Mouse (Mus musculus): Measurements from ENCODE around the gene Mtif3. TPM values are rescaled to one million over a fixed set of nuclear protein-coding genes. Genes with fewer than 3 reads are reported as not detected.
"Not testable (repeated sequence)": the region's sequence is repeated elsewhere in the genome, so short reads cannot be mapped to it uniquely, and the experiment has no call there.

The Mtif3 gene
- total RNA-seq, 2 experiments from 2014 or later, result 18.6 to 19.6 TPM

GRCm38 (mm10) chr5:146968695-146969393, 5.2 kb upstream of the Mtif3 start:
- intact Hi-C loops (cut with DNase I), result no loop called here
- DNase-seq (ENCODE audit: extremely low spot score in 1 of 2, low spot score in 2 of 2), result no peak

GRCm38 (mm10) chr5:146963937-146964278, 308 bp upstream of the Mtif3 start:
- intact Hi-C loops (cut with DNase I), result no loop called here
- DNase-seq (ENCODE audit: extremely low spot score in 1 of 2, low spot score in 2 of 2), result no peak

- intact Hi-C loops (cut with DNase I), result no loop called here
Measured at GRCm38 (mm10) chr5:146956678-146957077, 6.9 kb downstream of the Mtif3 start.

DNA sequence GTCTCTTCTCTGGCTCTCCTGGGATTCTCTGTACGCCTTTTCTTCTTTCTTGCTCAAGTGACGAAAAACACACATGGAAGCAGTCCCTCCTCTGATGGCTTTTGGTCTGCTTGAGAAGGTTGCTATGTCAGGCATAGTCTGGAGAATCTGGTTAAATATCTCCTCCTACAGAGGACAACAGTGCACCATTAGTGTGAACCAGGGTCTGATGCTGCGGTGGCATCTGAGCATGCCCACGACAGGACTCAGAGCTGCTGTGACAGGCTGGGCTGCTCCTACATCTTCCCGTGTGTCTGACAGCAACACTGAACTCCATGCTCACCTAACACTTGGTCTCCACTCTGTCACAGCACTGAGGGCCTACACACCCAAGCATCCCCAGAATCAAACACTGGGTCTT, 7.9 kb downstream of the Mtif3 start:
- intact Hi-C loops (cut with DNase I), result no loop called here
- DNase-seq (ENCODE audit: extremely low spot score in 1 of 2, low spot score in 2 of 2), result no peak

More at GRCm38 (mm10) chr5:146956678-146957077, 6.9 kb downstream of the Mtif3 start:
- peak in 1 of 2 experiments; percentile 10 for DNase-seq (ENCODE audit: extremely low spot score in 1 of 2, low spot score in 2 of 2)

DNA sequence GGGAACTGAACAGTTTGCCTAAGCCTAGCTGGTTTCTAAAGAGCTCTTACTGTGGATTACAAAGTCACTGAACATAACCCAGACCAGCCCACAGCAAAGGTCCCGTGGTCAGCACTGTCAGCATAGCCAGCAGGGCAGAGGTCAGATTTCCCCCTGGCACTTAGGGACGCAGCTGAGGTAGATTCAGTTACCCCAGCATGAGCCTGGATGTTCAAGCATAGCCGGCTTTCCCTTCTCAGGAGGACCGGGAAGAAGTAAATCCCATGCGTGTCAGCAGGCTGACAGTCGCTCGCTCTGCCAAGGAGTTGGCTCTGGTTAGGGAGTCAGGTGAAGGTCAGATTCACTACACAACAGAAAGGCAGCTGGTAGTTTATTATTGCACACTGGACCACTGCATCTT, 9.0 kb downstream of the Mtif3 start:
- intact Hi-C loops (cut with DNase I), result no loop called here

GRCm38 (mm10) chr5:146948508-146949088, 15.0 kb downstream of the Mtif3 start, which contains the start of gene Gtf3a:
Gene Gtf3a, plus strand, starts transcription at chr5:146948657.
- intact Hi-C loops (cut with DNase I), result no loop called here
- DNase-seq (ENCODE audit: extremely low spot score in 1 of 2, low spot score in 2 of 2), result peak; percentile 69 to 86

More for the DNA sequence above, 9.0 kb downstream of the Mtif3 start:
- peak in 1 of 2 experiments; percentile 9 for DNase-seq (ENCODE audit: extremely low spot score in 1 of 2, low spot score in 2 of 2)

DNA sequence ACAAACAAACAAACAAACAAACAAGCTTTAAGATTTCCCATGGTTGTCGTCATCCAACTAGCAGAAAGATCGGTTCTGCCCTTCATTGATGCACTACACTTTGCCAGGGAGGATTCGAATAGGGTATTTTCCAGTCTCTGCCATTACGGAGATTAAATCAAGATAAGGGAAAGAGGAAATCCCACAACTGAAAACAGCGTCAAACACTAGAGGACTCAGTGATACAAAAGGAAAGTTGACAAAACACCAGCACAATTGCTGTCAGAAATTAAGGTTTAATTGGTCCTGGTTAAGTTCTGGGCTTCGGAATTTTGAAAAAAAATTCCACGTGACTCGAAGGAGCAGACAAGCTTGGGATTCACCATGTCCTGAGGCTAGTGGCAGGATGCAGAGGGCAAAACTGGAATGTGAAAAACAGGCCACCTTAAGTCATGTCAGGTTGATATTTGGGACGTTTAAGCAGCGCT, 15.5 kb downstream of the Mtif3 start:
- intact Hi-C loops (cut with DNase I), result no loop called here
- no peak for DNase-seq (ENCODE audit: extremely low spot score in 1 of 2, low spot score in 2 of 2)

DNA sequence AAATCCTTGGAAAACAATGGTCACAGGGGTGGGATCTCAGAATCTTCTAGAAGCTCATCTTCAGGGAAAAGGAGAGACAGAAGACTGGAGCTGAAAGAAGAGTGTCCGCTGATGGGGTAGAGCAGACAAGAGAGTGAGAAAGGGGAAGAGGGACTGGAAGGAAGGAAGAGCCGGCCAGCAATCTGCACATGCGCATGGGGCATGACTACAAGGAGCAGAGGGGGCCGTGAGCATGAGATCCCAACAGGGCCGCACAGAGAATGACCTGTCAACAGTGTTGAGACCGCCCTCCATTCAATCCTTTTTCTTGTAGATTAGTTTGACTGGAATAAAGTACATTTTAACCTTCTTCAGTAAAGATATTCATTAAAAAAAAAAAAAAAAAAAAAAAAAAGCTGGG, 16.1 kb downstream of the Mtif3 start:
- no peak for DNase-seq (ENCODE audit: extremely low spot score in 1 of 2, low spot score in 2 of 2)
- intact Hi-C loops (cut with DNase I), result no loop called here

GRCm38 (mm10) chr5:146946682-146947081, 16.9 kb downstream of the Mtif3 start:
- DNase-seq (ENCODE audit: extremely low spot score in 1 of 2, low spot score in 2 of 2), result no peak
- intact Hi-C loops (cut with DNase I), result no loop called here

DNA sequence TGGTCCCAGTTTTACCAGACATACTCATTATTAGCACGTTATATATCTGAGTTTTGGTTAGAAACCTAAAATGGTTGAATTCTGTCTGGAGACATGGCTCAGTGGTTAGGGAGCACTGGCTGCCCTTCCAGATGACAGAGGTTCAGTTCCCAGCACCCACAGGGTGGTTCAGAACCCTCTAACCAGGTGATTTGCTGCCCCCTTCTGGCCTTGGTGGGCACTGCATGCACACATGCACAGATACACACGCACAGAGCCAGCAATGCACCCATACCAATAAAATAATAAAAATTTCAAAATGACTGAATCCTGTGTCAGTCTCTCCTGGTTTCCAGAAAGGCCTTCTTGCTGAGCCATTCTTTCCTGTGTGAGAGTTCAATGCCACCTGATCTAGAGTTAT, 19.0 kb downstream of the Mtif3 start:
- DNase-seq (ENCODE audit: extremely low spot score in 1 of 2, low spot score in 2 of 2), result no peak
- intact Hi-C loops (cut with DNase I), result no loop called here

GRCm38 (mm10) chr5:146942965-146943364, 20.6 kb downstream of the Mtif3 start:
- DNase-seq (ENCODE audit: extremely low spot score in 1 of 2, low spot score in 2 of 2), result no peak
- intact Hi-C loops (cut with DNase I), result no loop called here

GRCm38 (mm10) chr5:146941939-146942338, 21.7 kb downstream of the Mtif3 start:
- not testable (repeated sequence) for DNase-seq (ENCODE audit: extremely low spot score in 1 of 2, low spot score in 2 of 2)
- intact Hi-C loops (cut with DNase I), result loop anchor here (2.0 kb wide), 1 partner anchor 285 kb away; no protein-coding TSS in a partner anchor

DNA sequence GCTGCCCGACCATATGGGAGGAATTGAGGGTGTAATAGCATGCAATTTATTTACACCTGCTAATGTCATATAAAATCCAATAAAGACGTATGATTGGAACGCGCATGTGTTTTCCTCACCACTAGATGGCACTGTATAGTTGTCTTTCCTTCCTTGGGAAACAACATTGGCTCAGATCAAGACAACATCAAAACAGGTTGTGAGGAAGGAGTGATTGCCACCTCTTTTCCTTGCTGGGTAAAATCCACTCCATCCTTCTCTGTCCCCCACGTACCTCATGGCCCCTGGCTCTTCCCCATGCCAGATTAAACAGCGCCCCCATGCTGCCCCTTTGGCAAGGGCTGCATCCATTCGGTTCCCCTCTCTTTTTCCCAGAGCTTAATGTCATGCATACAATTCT, 23.4 kb downstream of the Mtif3 start:
- peak in 1 of 2 experiments; percentile 44 for DNase-seq (ENCODE audit: extremely low spot score in 1 of 2, low spot score in 2 of 2)
- intact Hi-C loops (cut with DNase I), result loop anchor here (2.0 kb wide), 1 partner anchor 287 kb away; no protein-coding TSS in a partner anchor

DNA sequence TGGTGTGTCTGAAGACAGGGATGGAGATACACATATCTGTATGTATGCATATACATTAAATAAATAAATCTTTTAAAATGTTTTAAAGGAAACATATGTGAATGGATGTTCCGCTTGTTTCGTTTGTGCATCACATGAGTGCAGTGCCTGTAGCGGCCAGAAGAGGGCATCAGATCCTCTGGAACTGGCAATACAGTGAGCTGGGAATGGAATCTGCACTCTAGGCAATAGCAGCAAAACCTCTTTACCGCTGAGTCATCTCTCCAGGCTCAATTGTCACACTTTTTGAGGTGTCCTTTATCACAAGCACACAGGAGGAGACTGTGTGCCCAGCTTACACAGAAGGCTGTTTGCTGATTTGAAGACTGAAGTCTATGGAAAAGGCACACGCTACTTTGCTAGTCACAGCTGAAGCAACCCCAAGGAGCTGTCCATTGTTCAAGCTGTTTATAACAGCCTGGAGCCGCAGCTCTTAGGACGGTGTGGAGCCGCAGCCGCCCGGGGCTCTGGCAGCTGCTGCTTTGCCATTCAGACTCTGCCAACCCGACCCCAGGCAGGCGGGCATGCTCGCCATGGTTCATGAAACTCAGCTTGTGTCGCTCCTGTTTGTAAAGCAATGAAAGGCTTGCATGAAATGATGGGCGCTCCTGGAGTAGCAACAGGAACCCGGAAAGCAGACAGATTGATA, 24.3 kb downstream of the Mtif3 start:
- intact Hi-C loops (cut with DNase I), result loop anchor here (5.0 kb wide), 1 partner anchor 363 kb away; no protein-coding TSS in a partner anchor
- no peak for DNase-seq (ENCODE audit: extremely low spot score in 1 of 2, low spot score in 2 of 2)

DNA sequence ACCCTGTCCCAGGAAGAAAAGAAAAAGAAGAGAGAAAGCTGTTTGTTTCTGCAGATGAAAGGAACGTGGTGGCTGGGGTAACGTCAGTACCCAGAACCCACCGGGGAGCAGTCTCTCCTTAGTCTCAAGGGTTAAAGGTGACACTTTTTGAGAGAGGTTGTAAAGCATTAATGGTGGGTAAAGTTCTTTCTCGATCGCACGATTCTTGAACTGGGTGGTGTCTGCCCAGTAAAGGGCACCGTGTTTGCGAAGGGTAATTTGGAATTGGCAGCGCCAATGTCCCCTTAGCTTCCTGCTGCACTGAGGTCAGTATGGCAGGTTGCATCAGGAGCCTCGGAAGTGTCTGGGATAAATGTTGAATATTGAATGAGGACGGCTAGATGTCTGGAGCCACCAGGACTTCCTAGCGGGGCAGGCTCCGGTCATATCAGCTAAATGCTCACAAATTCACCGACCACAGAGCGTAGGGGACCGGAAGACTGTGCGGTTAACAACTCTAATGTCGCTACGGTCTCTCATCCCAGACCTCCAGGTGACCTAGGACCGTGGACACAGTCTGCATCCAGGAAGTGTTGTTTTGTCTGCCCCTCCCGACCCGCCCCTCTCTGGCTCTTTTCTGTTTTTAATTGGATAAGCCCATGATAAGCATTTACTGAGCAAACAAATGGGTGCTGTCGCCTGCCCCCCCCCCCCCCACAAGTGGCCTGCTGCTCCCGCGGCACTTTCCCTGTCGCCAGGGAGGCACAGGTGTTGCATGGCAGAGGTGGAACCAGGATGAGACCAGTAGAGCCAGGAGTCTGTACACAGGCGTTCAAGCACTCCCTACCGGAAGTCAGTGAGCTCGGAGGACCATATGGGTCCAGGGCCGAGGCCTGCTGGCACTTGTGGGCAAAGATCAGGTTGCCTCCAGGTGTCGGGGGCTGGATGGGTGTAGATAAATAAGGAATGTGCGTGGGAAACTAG, 25.8 kb downstream of the Mtif3 start:
- intact Hi-C loops (cut with DNase I), result loop anchor here (5.0 kb wide), 1 partner anchor 364 kb away; no protein-coding TSS in a partner anchor
- peak in 1 of 2 experiments; percentile 5 for DNase-seq (ENCODE audit: extremely low spot score in 1 of 2, low spot score in 2 of 2)

DNA sequence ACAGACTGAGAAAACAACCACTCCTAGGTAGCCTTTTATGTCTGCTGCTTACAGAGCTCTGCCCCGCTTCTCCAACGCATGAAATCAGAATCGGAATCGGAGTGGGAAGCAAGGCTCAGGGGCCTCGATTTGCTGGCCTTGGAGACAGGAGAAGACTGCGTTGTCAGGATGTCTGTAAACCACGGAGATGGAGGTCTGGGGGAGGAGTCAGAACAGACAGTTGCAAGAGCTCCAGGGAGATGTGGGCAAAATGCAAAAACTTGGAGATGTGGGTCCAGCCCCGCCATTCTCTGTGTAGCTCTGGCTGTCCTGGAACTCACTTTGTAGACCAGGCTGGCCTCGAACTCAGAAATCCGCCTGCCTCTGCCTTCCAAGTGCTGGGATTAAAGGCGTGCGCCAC, 30.1 kb downstream of the Mtif3 start:
- no peak for DNase-seq (ENCODE audit: extremely low spot score in 1 of 2, low spot score in 2 of 2)
- intact Hi-C loops (cut with DNase I), result no loop called here

DNA sequence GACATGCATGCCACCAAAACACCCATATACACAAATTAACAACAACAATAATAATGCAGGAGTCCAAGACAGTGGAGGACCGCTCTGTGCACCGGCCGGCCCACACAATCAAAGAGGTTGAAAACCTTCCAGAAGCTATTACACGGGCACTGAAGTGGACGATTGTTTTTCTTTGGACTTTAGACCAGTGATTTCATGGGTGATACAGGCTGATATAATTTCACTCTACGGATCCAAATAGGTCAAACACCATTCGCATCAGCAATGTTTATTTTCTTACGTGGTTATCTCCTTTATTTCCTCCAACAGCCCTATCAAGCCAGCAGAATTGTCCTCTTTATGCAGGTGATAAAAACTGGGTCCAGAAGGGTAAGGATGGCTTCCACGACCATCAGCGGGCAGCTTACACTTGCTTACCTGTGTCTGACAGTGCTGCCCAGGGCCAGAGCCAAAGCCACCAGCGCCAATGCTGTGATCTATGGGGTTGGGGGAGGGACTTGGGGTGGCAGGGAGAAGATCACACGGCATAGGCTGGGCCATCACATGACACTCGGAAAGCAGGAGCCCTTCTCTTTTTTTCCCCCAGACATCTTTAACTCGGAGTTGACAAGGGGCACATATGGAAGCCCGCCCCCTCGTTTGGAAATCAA, 31.6 kb downstream of the Mtif3 start:
- intact Hi-C loops (cut with DNase I), result no loop called here

GRCm38 (mm10) chr5:146931422-146931821, 32.2 kb downstream of the Mtif3 start:
- intact Hi-C loops (cut with DNase I), result no loop called here
- DNase-seq (ENCODE audit: extremely low spot score in 1 of 2, low spot score in 2 of 2), result peak in 1 of 2 experiments; percentile 6

More for the DNA sequence above, 31.6 kb downstream of the Mtif3 start:
- no peak for DNase-seq (ENCODE audit: extremely low spot score in 1 of 2, low spot score in 2 of 2)

All from left cerebral cortex, postnatal 10 days (tissue).